Mouse (Mus musculus): ENCODE results near the gene Prp2. TPM values are rescaled to one million over a fixed set of nuclear protein-coding genes. Genes with fewer than 3 reads are reported as not detected.
"Not testable (repeated sequence)": the region's sequence is repeated elsewhere in the genome, so short reads cannot be mapped to it uniquely, and the experiment has no call there.

The Prp2 gene
- not detected in 2 replicates for polyA plus RNA-seq (2014; fragmentation: Nextera tagmentation; extraction: Ambion mirVana)

- not testable (repeated sequence) for H3K9ac ChIP-seq (ENCODE audit: low read length); H3K9me3 ChIP-seq (ENCODE audit: control insufficient read depth, low read length); DNase-seq (ENCODE audit: low spot score); H3K4me3 ChIP-seq (ENCODE audit: low read depth, low read length); H3K36me3 ChIP-seq (ENCODE audit: control insufficient read depth, insufficient read depth, low read length); H3K4me1 ChIP-seq (ENCODE audit: control insufficient read depth, insufficient read depth, low read length); H3K27ac ChIP-seq (ENCODE audit: low read depth, low read length); H3K4me2 ChIP-seq (ENCODE audit: low read depth); H3K27me3 ChIP-seq (ENCODE audit: control insufficient read depth, insufficient read depth, low read length); ATAC-seq (ENCODE audit: insufficient read depth, low FRiP score, low TSS enrichment)
- WGBS: 76% methylated on average over 2 of the region's 2 CpGs
Measured at GRCm38 (mm10) chr6:132595613-132596012, at the start of gene Prp2. TSS of gene Prp2 (plus strand) at chr6:132595913.

- H3K4me3 ChIP-seq (ENCODE audit: low read depth, low read length); ATAC-seq (ENCODE audit: insufficient read depth, low FRiP score, low TSS enrichment); H3K9ac ChIP-seq (ENCODE audit: low read length); H3K27me3 ChIP-seq (ENCODE audit: control insufficient read depth, insufficient read depth, low read length); H3K27ac ChIP-seq (ENCODE audit: low read depth, low read length); DNase-seq (ENCODE audit: low spot score); H3K36me3 ChIP-seq (ENCODE audit: control insufficient read depth, insufficient read depth, low read length); H3K4me2 ChIP-seq (ENCODE audit: low read depth); H3K4me1 ChIP-seq (ENCODE audit: control insufficient read depth, insufficient read depth, low read length); H3K9me3 ChIP-seq (ENCODE audit: control insufficient read depth, low read length): not testable (repeated sequence)
- 86% methylated on average over 1 of the region's 1 CpGs for WGBS
Measured at GRCm38 (mm10) chr6:132569509-132569908, 26.2 kb upstream of the Prp2 start, which contains the start of gene Prh1. TSS of gene Prh1 (plus strand) at chr6:132569809.

GRCm38 (mm10) chr6:132649399-132649798 is 53.7 kb downstream of the Prp2 start:
- no peak overlapping the region for H3K4me2 ChIP-seq (ENCODE audit: low read depth)
- no peaks in the 10 kb centered on the region for H3K36me3 ChIP-seq (ENCODE audit: control insufficient read depth, insufficient read depth, low read length)
- no peaks in the 10 kb centered on the region for H3K9me3 ChIP-seq (ENCODE audit: control insufficient read depth, low read length)
- ATAC-seq (ENCODE audit: insufficient read depth, low FRiP score, low TSS enrichment) (no peak), DNase-seq (ENCODE audit: low spot score) (no peak)
- H3K4me3 ChIP-seq (ENCODE audit: low read depth, low read length): no peak overlapping the region
- no peaks in the 10 kb centered on the region for H3K4me1 ChIP-seq (ENCODE audit: control insufficient read depth, insufficient read depth, low read length)
- no peak overlapping the region for H3K27ac ChIP-seq (ENCODE audit: low read depth, low read length)
- no peaks in the 10 kb centered on the region for H3K27me3 ChIP-seq (ENCODE audit: control insufficient read depth, insufficient read depth, low read length)
- H3K9ac ChIP-seq (ENCODE audit: low read length): no peak overlapping the region

Other genes with a start within 250 kb of the Prp2 start
- gene Gm8882, start 231.8 kb upstream of the Prp2 start, polyA plus RNA-seq (2014; fragmentation: Nextera tagmentation; extraction: Ambion mirVana): not detected in 2 replicates
- not detected in 2 replicates for gene Prh1, start 26.1 kb upstream of the Prp2 start, polyA plus RNA-seq (2014; fragmentation: Nextera tagmentation; extraction: Ambion mirVana)
- gene A630073D07Rik, start 55.6 kb downstream of the Prp2 start, polyA plus RNA-seq (2014; fragmentation: Nextera tagmentation; extraction: Ambion mirVana): not detected in 2 replicates
- gene Tas2r120, start 61.0 kb downstream of the Prp2 start, polyA plus RNA-seq (2014; fragmentation: Nextera tagmentation; extraction: Ambion mirVana): not detected in 2 replicates
- not detected in 2 replicates for gene Tas2r121, start 105.1 kb downstream of the Prp2 start, polyA plus RNA-seq (2014; fragmentation: Nextera tagmentation; extraction: Ambion mirVana)
- gene Tas2r122, start 116.0 kb downstream of the Prp2 start, polyA plus RNA-seq (2014; fragmentation: Nextera tagmentation; extraction: Ambion mirVana): not detected in 2 replicates
- not detected in 2 replicates for gene Tas2r115, start 142.1 kb downstream of the Prp2 start, polyA plus RNA-seq (2014; fragmentation: Nextera tagmentation; extraction: Ambion mirVana)
- not detected in 2 replicates for gene Tas2r124, start 158.8 kb downstream of the Prp2 start, polyA plus RNA-seq (2014; fragmentation: Nextera tagmentation; extraction: Ambion mirVana)
- not detected in 2 replicates for gene Tas2r102, start 166.2 kb downstream of the Prp2 start, polyA plus RNA-seq (2014; fragmentation: Nextera tagmentation; extraction: Ambion mirVana)
- not detected in 2 replicates for gene Tas2r136, start 182.2 kb downstream of the Prp2 start, polyA plus RNA-seq (2014; fragmentation: Nextera tagmentation; extraction: Ambion mirVana)
- not detected in 2 replicates for gene Tas2r117, start 206.9 kb downstream of the Prp2 start, polyA plus RNA-seq (2014; fragmentation: Nextera tagmentation; extraction: Ambion mirVana)